Mouse (Mus musculus) MEL (cell line): ENCODE data around the gene Phf20. TPM values are rescaled to one million over a fixed set of nuclear protein-coding genes. Genes with fewer than 3 reads are reported as not detected.

Source experiments
- polyA plus RNA-seq, 2 experiments: library from polyadenylated mRNA; stranded (reverse) in 1 of 2; unstranded in 1 of 2; fragments of >175 nt in 1 of 2; fragments of >200 nt in 1 of 2; gene quantifications; 2 replicates each; pipeline versions ENCODE4 v1.2.1 to v1.2.4; 2012; ENCODE audit warnings: low replicate concordance in 2 of 2, low read depth in 1 of 2; ENCODE audit not compliant: insufficient read length in 2 of 2, insufficient read depth in 1 of 2, missing spikeins in 1 of 2
- total RNA-seq: library from RNA; depleted of rRNA; stranded (reverse); fragments of 300-350 nt; gene quantifications from 2 replicates; pipeline ENCODE4 v1.2.3, GENCODE M21; 2012; rRNA removed

The Phf20 gene
- total and polyA plus RNA-seq, 3 experiments: 11.7 to 16.9 TPM; not detected in 1

Other genes with a start within 250 kb of the Phf20 start
- 9.8 and 12.8 TPM in 2 replicates for gene Cep250, start 240.0 kb upstream of the Phf20 start, total RNA-seq
- gene Cep250, start 240.0 kb upstream of the Phf20 start, polyA plus RNA-seq: 10 to 100 TPM in 1 of 2 experiments, not detected in 1; 16.4 TPM
- 0.69 and 1.1 TPM in 2 replicates for gene 6430550D23Rik, start 188.5 kb upstream of the Phf20 start, total RNA-seq
- 1 to 10 TPM in 1 of 2 experiments, not detected in 1; 1.1 TPM for gene 6430550D23Rik, start 188.5 kb upstream of the Phf20 start, polyA plus RNA-seq
- 80.0 and 86.9 TPM in 2 replicates for gene Ergic3, start 188.4 kb upstream of the Phf20 start, total RNA-seq
- gene Ergic3, start 188.4 kb upstream of the Phf20 start, polyA plus RNA-seq: 100 to 1,000 TPM in 1 of 2 experiments, not detected in 1; 168 TPM
- 0.04 TPM in 1 of 2 replicates, not detected in the other for gene Fer1l4, start 143.5 kb upstream of the Phf20 start, total RNA-seq
- gene Fer1l4, start 143.5 kb upstream of the Phf20 start, polyA plus RNA-seq: under 1 TPM in 1 of 2 experiments, not detected in 1; 0.07 TPM
- gene Spag4, start 131.3 kb upstream of the Phf20 start, total RNA-seq: 5.0 and 5.5 TPM in 2 replicates
- 10 to 100 TPM in 1 of 2 experiments, not detected in 1; 10.9 TPM for gene Spag4, start 131.3 kb upstream of the Phf20 start, polyA plus RNA-seq
- gene Cpne1, start 84.5 kb upstream of the Phf20 start, total RNA-seq: 22.5 and 32.0 TPM in 2 replicates
- gene Cpne1, start 84.5 kb upstream of the Phf20 start, polyA plus RNA-seq: 10 to 100 TPM in 1 of 2 experiments, not detected in 1; 52.8 TPM
- gene Rbm12, start 84.5 kb upstream of the Phf20 start, total RNA-seq: 13.4 and 15.3 TPM in 2 replicates
- gene Rbm12, start 84.5 kb upstream of the Phf20 start, polyA plus RNA-seq: 10 to 100 TPM; 28.8 to 42.5 TPM
- gene Gm28036, start 69.4 kb upstream of the Phf20 start, total RNA-seq: 27.6 and 32.3 TPM in 2 replicates
- gene Gm28036, start 69.4 kb upstream of the Phf20 start, polyA plus RNA-seq: 10 to 100 TPM in 1 of 2 experiments, not detected in 1; 20.4 TPM
- gene Romo1, start 52.4 kb upstream of the Phf20 start, total RNA-seq: 392 and 402 TPM in 2 replicates
- 100 to 1,000 TPM in 1 of 2 experiments, not detected in 1; 554 TPM for gene Romo1, start 52.4 kb upstream of the Phf20 start, polyA plus RNA-seq
- 79.6 and 83.9 TPM in 2 replicates for gene Nfs1, start 52.3 kb upstream of the Phf20 start, total RNA-seq
- 10 to 100 TPM in 1 of 2 experiments, not detected in 1; 64.5 TPM for gene Nfs1, start 52.3 kb upstream of the Phf20 start, polyA plus RNA-seq
- gene Rbm39, start 16.2 kb upstream of the Phf20 start, total RNA-seq: 212 and 228 TPM in 2 replicates
- gene Rbm39, start 16.2 kb upstream of the Phf20 start, polyA plus RNA-seq: 1,000 to 10,000 TPM in 1 of 2 experiments, 100 to 1,000 TPM in 1; 248 to 1,530 TPM
- 1.2 and 1.8 TPM in 2 replicates for gene Cnbd2, start 115.8 kb downstream of the Phf20 start, total RNA-seq
- 1 to 10 TPM in 1 of 2 experiments, not detected in 1; 4.8 TPM for gene Cnbd2, start 115.8 kb downstream of the Phf20 start, polyA plus RNA-seq
- gene Scand1, start 116.2 kb downstream of the Phf20 start, total RNA-seq: 37.4 and 49.6 TPM in 2 replicates
- gene Scand1, start 116.2 kb downstream of the Phf20 start, polyA plus RNA-seq: 10 to 100 TPM in 1 of 2 experiments, not detected in 1; 75.6 TPM
- gene Epb41l1, start 224.4 kb downstream of the Phf20 start, total RNA-seq: 1.5 and 2.9 TPM in 2 replicates
- 1 to 10 TPM in 1 of 2 experiments, not detected in 1; 7.3 TPM for gene Epb41l1, start 224.4 kb downstream of the Phf20 start, polyA plus RNA-seq